Mouse (Mus musculus) left cerebral cortex, adult 6 months (tissue): ENCODE results near the gene Nmi. TPM values are rescaled to one million over a fixed set of nuclear protein-coding genes. Genes with fewer than 3 reads are reported as not detected.

Experiments used
- long read RNA-seq, 2 experiments: library from polyadenylated mRNA; unstranded; transcript quantifications; one replicate each; pipeline ENCODE4 v2.0.0; 2019 to 2020
- polyA plus RNA-seq: library from polyadenylated mRNA; unstranded; fragments of <200 nt; fragmentation: Nextera tagmentation; gene quantifications from 2 replicates; pipeline ENCODE4 v1.2.3, GENCODE M21; 2021

The Nmi gene
- 9.6 and 12.0 TPM in 2 replicates for polyA plus RNA-seq
- long read RNA-seq, experiment 1, transcript Nmi-201 (8 exons, 1,291 nt): major isoform, 5 of 9 reads
- long read RNA-seq, experiment 1, partial matches to known transcripts: 2 of 9 reads
- long read RNA-seq, experiment 1, other reads (novel, unspliced or antisense): 2 of 9 reads
- long read RNA-seq, experiment 2, partial matches to known transcripts: 2 of 14 reads
- long read RNA-seq, experiment 2, other reads (novel, unspliced or antisense): 2 of 14 reads

DNA sequence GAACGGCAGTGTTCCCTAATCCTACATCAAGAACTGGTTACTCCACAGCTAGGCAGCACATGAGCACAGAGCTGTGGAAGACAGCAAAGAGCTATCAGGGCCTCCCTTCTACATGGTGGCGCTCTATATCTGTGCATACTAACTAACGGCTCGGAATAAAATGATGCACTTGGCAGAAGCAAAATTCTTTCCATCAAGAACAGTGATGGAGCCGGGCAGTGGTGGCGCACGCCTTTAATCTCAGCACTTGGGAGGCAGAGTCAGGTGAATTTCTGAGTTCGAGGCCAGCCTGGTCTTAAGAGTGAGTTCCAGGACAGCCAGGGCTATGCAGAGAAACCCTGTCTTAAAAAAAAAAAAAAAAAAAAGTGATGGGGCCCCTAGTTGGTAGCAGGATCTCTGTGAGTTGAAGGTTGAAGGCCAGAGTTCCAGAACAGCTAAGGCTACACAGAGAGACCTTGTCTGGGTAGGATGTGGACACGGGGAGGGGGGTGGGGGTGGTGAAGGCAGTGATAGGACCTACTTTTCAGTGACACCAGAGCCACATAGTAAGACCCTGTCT is at the start of gene Nmi:
Gene Nmi (minus strand): TSS at position 85 of the 559 bp plus-strand sequence.

DNA sequence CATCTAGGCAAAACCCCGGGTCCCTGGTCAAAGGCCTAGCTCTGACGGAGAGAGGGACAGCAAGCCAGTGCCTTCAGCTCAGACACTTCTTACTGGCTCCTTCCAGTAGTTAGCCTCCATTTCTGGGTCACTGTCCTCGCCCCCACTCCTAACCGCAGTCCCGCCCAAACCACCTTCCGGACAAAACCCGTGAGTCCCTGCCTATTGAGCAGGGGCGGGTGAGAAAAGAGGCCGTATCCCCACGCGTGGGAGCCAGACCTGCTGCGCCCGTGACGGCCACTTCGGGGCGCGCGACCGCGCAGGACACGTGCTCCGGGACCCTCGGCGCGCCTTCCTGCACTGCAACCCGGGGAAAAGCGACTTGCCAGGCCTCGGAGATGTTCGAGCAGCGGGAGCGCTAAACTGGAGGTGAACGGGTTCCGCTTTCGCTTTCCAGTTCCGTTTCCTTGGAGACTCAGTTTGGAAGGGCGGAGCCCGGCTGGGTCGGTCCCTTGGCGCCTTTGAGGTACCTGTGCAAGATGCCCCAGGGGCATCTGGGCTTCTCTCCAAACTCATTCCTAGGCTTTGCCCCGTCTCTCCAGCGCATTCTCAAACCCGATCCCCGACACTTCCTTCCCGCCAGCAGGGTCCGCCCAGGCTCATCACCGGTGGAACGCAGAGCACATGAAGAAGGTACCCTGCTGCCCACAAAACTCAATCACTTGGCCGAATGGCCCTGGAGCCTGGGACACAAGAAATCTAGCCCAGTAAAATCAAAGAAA is 38.5 kb downstream of the Nmi start, which contains the start of gene Rbm43:
Gene Rbm43 (minus strand): TSS at position 590 of the 761 bp plus-strand sequence.

Other genes with a start within 250 kb of the Nmi start
- gene Rbm43, start 38.3 kb downstream of the Nmi start, polyA plus RNA-seq: 12.5 and 15.4 TPM in 2 replicates
- 17.0 and 20.1 TPM in 2 replicates for gene Tnfaip6, start 64.5 kb upstream of the Nmi start, polyA plus RNA-seq
- 2.2 and 3.1 TPM in 2 replicates for gene Rif1, start 99.3 kb upstream of the Nmi start, polyA plus RNA-seq